Mouse (Mus musculus) thymus, postnatal 4 days (tissue): ENCODE measurements around the gene Arhgdia.
A peak's percentile ranks its signal among the peaks of the same experiment; 100 is the strongest.
"Not testable (repeated sequence)": the region's sequence is repeated elsewhere in the genome, so short reads cannot be mapped to it uniquely, and the experiment has no call there.

Experiments used
- DNase-seq: peaks from one replicate; pipeline ENCODE4 v3.0.0; 2021

Gene Arhgdia

GRCm38 (mm10) chr11:120613481-120613972, 32.1 kb upstream of the Arhgdia start:
- DNase-seq = no peak

DNA sequence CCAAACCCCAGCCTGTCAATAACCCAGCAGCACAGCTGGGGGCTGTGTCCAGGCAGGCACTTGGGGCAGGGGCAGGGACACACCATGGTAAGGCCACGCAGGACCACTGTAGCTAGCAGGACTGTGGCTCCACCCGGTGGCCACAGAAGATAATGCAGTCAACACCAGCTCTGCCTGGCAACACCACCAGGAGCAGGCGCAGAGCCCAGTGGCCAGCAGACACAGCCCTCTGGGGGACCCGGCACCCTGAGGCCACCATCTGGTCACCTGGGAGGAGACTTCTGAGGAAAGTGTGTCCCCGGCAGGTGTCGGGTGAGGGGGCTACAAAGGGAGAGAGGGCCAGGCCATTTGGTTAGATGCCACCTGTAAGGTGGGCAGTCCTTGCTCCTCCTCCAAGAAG, 31.3 kb upstream of the Arhgdia start:
- peak; percentile 89 for DNase-seq

GRCm38 (mm10) chr11:120610477-120611046, 29.1 kb upstream of the Arhgdia start:
- no peak for DNase-seq

DNA sequence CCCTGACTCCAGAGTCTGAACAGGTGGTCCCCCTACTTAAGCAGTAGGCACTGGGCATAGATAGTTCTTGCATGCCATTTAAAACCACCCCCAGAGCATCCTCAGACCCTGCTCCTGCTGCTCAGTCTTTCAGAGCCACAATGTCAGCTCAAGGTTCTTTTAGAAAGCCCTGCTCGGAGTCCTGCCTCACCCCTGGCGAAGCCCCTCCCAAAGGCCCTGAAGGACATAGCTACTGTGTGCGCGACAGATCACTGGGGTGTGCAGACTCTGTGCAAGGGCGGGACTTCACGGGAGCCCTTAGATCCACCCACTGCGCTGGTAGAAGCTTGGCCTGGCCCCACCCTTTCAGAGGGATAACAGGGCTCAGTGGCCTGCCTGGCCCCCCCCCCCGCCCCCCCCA, 27.8 kb upstream of the Arhgdia start:
- DNase-seq = no peak

GRCm38 (mm10) chr11:120608241-120609034, 27.0 kb upstream of the Arhgdia start, which contains the start of gene Npb:
Gene Npb, plus strand, starts transcription at chr11:120608477.
- no peak for DNase-seq

GRCm38 (mm10) chr11:120606764-120607163, 25.3 kb upstream of the Arhgdia start:
- DNase-seq = no peak

- DNase-seq = no peak
Observed at GRCm38 (mm10) chr11:120605667-120606066, 24.2 kb upstream of the Arhgdia start.

GRCm38 (mm10) chr11:120603545-120603944, 22.1 kb upstream of the Arhgdia start:
- DNase-seq = no peak

GRCm38 (mm10) chr11:120600716-120601115, 19.3 kb upstream of the Arhgdia start:
- DNase-seq = no peak

DNA sequence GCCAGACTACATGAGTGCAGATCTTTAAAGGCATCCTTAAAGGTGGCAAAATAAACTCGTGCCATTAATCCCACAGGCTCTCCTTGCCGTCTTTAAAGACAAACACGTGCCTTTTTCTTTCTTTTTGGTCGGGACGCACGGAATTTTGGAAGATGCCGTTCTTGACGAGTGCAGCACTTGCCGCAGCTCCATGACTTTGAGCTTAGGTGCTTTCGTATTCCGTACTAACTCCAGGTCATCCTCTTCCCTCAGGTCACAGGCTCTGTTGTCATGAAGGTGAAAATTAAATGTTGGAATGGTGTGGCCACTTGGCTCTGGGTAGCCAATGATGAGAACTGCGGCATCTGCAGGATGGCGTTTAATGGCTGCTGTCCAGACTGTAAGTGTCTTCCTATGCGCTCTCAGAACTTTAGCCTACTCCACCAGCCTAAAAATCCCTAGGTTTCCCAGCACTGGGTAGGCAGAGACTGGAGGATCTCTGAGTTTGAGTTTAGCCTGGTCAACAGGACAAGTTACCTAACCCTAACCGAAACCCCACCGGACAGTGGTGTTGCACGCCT, 17.6 kb upstream of the Arhgdia start:
- DNase-seq = no peak

DNA sequence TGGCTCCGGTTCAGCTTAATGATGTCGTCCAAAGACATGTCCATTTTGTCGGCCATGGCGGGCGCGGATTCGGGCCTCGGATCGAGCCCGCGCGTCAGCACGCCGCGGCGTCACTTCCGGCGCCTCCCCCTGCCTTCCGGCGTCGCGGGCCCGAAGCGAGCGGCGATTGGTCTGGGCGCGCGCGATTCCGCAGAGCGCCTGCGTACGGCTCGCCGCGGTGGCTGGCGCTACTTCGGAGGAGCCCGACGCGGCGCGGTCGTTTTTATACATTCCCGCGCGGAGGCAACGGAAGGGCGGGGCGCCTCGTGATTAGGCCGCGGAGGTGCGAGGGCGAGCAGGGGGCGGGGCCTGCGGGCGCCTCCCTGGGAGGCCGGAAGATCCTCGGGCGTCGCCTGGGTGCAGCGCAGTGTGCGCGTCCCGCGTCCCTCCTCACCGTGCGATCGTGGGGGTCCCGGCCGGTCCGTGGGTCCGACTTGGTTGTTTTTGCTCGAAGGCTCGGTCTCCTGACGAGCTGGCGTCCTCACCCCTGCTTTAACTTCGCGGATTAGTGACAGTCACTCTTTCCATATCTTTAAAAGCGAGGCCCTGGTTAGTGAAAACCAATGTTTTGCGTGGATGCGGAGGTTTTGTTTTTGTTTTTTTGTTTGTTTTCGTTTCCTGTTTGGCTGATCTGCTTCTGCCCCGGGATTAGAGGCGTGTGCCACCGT, 17.0 kb upstream of the Arhgdia start, which contains the start of the genes Alyref and Anapc11:
Alyref (minus strand) TSS at position 83 of the 707 bp plus-strand sequence.
Anapc11 (plus strand) TSS at position 139 of the 707 bp plus-strand sequence.
- DNase-seq = peak; percentile 97

DNA sequence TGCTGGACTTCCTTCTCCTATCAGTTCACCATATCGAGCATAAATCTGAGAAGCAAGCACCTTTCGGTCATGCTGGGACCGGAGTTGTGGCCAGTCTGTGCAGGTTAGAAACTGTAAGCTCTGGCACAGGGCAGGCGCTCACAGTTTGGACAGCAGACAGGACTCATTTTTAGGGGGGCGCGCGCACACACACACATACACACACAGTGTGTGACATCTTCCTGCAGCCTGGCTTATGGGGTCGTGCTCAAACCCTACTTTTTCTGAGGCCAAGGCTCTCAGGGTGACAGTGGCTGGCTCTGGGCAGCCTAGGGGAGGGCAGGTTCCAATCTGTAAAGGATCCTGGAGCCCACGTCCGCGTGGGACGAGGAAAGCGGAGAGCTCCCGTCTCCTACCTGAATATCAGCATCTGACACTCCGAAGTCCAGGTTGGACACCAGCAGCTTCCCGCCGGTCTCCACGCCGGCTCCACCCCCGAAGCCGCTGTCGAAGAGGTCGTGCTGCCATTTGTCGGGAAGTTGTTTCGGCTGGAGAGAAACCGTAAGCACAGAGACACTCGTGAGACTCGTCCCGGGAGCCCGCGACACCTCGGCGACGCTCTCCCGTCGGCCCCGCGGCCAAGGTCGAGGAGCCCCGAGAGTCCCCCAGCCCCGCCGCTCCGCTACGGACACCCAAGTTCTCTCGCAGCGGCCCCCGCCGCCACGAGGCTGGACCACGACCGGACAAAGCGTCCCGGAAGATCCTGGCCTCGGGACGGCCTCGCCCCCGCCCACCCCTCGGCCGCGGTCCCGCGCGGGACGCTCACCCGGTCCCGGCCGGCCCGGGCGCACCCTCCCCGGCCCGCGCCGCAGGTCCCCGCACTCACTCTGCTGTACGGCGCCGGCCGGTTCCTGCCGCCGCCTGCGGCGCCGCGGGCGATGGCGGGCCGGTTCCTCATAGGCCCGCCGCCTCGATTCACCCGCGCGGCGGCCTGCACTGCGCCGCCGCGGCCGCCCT, 16.1 kb upstream of the Arhgdia start:
- DNase-seq = peak; percentile 55

GRCm38 (mm10) chr11:120588531-120588930, 7.1 kb upstream of the Arhgdia start:
- no peak for DNase-seq

DNA sequence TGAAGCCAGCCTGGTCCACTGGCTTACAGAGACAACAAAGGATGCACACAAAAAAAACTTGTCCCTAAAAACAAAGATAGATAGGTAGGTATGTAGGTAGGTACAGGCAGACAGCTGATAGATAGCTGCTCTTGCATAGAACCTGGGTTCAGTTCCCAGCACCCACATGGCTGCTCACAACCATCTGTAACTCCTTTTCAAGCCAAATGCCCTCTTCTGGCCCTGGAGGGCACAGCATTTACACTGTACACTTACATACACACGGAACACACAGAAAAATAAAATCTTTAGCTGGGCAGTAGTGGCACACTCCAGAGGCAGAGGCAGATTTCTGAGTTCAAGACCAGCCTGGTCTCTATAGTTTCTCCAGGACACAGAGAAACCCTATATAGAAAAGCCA, 2.5 kb upstream of the Arhgdia start:
- DNase-seq = no peak

GRCm38 (mm10) chr11:120582982-120583293, 1.5 kb upstream of the Arhgdia start:
- not testable (repeated sequence) for DNase-seq

- peak; percentile 69 for DNase-seq
Observed at GRCm38 (mm10) chr11:120582268-120582981, 1.0 kb upstream of the Arhgdia start.

DNA sequence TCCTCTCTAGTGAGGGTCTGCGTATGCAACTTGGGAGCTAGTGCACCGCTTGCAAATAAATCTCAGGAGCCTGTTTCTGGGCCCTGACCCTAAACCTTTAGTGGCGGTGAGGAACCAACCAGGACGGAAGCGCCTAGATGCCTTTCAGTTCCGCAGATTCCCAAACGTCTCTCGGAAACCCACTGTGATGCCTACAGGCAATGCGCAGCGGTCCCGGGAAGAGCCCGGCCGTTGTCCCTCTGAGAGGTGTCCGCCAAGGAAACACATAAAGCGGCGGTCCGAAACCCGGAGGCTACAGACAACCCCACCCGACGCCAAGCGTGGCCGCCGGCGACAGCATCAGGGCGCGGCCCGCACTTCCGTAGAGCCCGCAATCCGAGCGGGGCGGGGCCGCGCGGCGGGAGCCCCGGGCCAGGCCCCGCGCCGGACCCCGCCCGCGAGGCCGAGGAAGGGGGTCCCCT, 523 bp downstream of the Arhgdia start:
- peak; percentile 70 for DNase-seq

DNA sequence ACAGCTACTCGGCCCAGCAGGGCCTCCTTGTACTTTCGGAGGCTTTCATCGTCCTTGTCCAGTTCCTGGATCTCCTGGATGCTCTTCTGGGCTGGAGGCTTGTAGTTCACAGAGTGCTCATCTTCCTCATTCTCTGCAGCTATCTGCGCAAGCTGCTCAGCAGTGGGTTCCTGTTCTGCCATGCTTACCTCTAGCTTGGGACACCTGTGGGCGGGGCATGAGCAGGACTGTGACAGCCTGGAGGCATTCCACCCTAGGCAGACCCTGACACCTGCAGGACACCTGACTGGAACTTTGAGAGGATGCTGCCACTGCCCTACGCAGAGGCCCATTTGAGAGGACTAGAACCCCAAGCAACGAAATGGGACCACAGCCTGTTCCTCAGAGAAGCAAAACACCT, 1.2 kb downstream of the Arhgdia start:
- DNase-seq = peak; percentile 54

DNA sequence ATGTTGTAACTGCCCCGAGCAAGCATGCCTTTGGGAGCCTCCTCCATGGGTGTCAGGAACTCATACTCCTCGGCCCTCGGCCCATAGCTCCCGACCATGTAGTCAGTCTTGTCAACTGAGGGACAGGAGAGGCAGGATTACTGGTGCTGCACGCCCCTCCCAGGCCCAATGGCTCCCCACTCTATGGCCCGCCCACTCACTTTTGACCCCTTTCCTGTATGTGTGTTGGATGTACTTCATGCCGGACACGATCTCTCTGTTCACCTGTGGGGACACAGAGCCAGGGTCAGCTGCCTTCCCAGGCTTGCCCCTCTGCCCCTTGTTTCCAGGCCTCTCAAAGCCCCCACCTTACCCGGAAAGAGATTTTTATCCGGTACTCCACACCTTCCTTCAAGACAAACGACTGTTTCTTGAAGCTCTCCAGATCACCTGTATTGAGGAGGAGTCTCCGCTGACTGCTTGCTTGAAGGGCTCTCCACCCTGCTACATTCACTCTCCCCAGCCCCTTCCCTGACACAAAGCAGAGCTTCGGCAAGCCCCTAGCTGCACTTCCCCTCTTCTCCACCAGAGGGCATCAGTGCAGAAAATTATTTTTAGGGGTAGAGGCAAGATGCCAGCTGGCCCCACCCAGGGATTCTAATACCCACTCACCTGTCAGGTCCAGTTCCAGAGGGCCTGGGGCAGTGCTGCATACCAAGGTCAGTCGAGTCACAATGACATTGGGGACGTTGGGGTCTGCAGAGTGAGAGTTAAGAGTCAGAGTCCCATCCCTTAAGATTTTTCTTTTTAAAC, 1.9 kb downstream of the Arhgdia start:
- DNase-seq = peak; percentile 92

DNA sequence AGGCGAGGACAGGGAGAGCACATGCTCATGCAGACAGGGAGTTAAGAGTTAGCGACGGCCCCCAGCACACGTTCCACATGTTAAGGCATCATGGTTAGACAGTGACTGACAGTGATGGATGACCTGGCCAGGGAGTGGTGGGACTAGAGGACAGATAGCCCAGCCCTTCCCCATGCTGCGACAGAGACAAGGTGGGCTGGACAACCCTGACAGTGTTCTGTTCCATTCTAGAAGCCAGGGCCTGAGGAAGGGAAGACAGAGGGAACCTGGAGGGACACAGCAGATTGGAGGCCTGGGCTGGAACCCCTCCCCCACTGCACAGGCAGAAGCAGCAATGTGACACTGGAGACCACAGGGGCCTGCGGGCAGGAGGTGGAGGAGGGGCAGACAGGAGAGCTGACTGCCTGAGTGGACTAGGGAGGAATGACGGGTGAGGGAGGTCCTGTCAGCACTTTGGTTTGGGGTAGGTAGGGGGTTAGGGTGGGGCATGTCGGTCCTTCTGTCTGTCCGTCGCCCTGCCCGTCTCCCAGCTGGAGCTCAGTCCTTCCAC, 2.7 kb downstream of the Arhgdia start:
- no peak for DNase-seq
